Mouse (Mus musculus) embryo, embryonic 10 days (tissue): ENCODE measurements around the gene Tmie.

ENCODE experiments used
- DNase-seq: peaks from one replicate; pipeline ENCODE4 v3.0.0-alpha.2; 2015; ENCODE audit warnings: low spot score

The Tmie gene

DNA sequence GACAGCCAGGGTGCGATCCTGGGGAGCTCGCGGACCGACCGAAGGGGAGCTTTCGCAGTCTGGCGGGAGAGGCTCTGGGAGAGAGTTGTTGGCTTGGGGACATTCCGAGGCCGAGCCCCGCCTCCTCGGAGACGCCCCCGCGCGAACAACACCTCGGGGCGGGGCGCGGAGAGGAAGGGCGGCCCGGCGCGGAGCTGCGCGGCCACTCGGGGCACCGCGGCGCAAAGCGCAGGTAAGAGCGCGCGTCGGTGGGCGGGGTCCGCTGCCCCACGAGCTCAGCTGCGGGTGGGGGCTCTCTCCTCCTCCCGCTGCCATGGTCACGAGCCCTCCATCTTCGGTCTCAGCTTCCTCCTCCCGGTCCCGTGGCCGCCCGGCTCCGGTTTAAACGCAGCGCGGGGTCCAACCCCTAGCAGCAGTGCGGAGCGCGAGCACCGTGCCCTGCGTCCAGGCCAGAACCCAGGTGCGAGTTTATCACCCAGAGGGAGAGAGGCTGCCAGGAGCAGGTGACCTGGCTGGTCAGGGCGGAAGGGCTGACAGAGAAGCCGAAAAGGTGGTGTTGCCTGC lies at the start of gene Tmie:
Gene Tmie, minus strand, starts transcription at position 116 of the 564 bp plus-strand sequence.
- DNase-seq, result peak; percentile 42

DNA sequence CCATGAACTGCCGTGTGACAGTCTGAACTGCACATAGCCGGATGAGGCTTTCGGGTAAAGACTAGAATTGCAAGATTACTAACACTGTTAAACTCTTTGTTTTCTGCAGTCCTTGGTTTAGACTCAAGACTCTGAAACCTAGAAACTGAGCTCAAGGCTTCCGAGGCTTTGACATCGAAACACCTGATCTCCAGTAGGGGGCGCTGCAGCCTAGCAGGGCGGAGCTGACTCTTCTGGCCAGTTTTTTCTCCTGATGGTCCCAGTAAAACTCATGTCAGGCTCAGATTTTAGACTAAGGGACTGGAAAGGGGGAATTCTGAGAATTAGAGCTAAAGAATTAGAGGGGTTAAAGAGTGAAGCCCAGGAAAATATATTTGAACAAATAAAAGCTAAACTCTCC lies 42.8 kb upstream of the Tmie start:
- peak; percentile 89 for DNase-seq

DNA sequence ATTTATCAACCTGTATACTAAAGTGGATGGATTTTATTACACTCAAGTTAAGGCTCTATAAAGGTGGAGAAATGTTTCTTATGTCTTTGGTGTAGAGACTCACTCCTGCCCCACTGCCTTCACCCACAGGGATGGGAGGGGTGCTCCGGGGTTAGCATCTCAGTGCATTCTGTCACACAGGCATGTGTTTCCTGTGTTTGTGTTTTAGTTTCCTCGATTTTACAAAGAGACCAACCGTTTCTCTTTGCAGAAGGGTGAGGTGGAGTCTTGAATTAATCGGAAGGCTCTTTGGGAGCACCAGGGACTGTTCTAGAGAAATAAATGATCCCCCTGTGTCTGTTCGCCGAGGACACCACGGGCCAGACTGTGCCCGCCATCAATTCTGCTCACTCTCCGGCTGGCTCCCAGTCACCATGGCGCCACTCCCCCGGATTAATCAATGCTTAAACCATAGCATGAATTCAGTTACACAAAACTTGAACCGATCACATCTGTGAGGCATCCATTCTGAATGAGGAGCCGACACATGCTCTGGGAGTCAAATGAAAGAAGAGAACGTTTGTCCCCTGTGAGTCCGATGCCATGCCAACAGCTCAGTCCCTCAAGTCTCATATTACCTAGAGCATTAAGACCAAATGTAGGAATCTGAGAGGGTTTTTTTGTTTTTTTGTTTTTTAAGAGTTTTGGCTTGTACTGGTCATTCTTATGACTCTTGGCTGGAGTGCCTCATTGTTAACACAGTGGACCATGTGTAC lies 40.9 kb upstream of the Tmie start:
- no peak for DNase-seq

DNA sequence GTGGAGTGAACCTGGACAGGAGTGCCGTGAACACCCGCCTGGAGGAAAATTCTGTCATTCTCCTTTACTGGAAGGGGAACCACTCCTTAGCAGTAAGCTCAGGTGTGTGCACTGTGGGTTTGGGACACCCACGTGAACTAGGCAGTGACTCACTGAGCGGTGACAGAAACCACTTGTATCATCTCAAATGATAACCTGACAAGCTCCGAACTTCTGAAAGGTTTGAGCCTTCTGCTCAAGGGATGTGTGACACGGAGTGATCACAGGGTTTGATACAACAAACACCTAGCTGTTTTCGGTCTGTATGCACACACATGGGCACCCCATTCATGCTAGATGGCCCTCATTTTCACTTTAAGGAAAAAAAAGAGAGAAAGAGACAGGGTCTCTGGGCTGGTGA lies 36.9 kb upstream of the Tmie start, which contains the start of gene Fam240a:
Gene Fam240a, minus strand, starts transcription at position 76 of the 400 bp plus-strand sequence.
- DNase-seq, result no peak

DNA sequence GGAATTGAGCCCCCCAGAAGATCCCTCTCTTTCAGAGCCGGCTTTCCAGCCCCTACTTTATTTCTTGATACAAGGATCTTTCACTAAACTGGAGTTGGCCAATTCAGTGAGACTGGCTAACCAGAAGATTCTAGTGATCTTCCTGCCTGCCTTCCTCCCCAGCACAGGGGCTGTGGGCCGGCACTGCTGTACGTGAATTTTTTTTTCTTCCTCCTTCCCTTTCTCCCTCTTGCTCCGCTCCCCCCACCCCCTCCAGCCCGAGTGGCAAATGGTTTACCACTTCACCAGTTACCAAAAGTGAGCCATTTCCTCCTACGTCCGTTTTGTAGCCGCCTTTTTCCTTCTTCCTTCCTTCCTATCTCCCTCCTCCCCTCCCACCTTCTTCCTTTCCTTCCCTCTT lies 35.6 kb upstream of the Tmie start:
- DNase-seq, result no peak

DNA sequence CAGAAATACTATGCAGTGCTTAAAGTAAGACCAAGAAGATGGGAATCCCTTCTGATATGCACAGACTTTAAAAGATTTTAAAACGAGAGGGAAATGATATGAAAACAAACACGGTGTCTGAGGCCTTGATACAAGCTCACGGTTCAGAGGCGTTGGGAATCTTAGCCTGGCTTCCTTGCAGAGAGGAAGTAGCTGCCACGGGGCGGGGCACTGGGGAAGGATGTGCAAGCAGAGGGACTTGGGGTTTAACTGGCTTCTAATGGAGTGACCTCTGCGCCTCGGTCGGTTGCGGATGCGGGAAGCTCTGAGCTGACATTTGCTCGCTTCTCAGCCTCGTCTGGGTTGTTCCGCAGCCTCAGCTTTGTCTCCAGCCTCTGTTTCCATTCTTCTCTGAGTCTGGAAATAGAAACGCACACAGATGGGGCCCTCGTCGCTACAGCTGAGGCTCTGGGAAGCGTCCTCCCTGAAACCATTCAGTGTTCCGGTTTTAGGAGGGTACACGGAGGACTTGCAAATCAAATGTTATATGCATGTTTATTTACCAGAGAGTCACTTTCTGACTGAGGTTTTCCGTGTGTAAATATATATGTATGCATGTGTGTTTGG lies 34.8 kb upstream of the Tmie start:
- DNase-seq, result no peak

DNA sequence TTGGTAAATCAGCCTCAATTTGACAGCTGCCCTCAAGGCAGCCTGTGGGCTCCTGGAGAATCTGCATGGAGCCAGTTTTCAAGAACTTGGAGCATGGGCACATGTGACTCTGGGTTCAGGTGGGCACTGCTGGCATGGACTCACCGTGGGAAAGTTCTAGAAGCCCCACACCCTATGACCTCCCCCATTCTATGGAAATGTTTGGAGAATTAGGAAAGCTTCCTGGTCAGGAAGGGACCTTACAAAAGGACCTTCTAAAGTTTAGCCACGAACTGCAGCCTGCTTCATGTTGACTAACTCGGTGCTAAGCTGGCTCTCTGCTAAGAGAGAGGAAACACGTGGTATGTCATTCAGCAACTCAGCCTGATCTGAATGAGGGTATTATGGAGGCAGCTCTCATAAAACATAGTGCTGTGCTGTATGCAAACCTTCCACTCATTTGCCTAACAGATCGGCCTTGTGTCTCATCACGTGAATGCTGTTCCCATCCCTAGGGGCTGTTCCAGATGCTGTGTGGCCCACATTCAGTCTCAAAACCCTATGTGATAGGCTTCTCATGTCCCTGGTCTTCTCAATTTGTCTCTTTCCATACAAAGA lies 29.6 kb upstream of the Tmie start:
- no peak for DNase-seq

DNA sequence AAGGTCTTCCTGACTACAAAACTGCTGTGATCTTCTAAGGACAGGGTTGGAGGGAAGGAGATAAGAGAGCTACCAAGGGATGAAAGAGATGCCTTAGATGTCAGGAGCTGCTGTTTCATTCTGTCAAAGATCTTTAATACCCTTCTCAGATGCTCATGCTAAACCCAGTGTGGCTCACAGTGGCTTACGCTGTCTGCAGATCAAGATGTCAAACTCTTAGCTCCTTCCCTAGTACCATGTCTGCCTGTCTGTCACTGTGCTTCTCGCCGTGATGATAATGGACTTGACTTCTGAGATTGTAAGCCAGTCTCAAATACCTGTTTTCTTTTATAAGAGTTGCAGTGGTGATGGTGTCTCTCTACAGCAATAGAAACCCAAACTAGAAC lies 28.7 kb upstream of the Tmie start:
- DNase-seq, result no peak

DNA sequence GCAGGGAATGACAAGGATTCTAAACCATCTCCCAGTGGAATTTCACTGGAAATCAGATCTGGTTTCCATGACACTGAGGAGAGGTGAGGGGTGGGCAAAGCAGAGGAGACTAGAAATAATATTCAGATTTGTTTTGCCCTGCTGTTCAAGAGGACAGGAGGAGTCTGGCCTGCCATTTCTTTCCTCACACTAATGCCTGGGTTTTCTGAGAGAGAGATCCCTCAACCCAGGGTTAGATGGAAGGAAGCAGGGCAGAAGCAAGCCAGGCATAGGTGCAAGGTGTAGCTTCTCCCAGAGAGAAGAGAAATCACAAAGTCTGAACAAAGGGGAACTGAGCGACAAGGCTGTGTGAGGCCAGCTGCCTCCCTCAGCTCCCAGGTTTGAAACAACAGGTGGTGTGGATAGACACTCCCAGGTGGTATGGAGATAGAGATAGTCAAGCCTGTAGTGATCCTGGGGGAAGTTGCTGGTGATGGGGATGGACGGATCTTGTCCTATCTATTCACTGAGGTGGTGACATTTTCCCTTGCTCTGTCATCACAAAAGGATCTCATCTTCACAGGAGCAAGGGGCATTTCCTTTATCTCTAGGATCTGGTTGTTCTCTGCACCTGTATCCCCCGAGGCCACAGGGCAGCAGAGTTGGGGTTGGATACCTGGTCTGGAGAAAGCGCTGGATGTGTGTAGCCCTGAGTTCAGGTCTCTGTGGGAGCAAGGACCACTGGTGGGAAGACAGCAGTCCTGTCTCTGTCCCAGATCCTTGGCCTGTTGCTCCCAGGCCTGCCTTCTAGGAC lies 28.1 kb upstream of the Tmie start:
- no peak for DNase-seq

DNA sequence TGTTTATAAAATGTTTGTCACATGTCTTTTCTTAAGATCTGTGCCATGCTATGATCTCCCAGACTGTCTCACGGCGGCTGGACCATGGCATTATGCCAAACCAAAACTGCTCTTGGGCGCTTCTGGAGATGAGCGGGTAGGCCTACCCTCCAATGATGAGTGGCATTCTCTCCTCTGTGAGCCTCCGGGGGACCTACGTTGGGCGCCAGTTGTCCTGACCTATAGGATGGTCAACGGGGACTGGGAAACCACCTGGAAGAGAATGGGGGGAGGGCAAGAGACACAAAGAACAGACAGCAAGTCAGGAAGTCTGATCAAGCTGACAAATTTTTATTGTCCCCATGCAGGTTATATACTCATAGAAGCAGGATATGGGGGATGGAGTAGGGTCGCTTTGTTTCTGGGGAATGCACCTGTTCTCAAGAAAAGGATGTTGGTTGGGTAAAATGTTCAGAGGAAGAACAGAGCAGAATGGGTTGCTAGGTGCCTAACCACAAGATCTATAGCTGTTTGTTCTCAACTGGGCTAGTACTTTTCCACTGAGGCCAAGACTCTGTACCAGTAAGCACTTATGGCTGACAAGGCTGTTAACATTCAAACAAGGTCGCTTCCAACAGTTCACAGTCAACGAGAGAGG lies 27.4 kb upstream of the Tmie start:
- DNase-seq, result no peak

DNA sequence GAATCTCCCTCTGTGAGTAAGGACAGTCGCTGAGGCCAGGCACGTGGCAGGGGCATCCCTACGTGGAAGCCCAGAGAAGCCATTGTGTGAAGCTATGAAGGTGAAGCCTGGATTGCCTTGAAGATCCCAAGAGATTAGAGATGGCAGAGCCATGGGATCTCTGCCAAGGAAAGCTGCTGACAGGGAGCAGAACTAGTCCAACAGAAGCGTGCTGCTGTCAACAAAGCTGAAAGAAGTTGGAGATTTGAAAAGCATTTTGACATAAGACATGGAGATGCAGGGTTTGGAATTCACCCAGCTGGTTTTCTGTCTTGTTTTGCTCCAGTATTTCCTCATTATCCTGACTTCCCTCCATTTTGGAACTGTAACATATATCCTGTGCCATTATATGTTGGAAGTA lies 22.4 kb upstream of the Tmie start:
- DNase-seq, result no peak

DNA sequence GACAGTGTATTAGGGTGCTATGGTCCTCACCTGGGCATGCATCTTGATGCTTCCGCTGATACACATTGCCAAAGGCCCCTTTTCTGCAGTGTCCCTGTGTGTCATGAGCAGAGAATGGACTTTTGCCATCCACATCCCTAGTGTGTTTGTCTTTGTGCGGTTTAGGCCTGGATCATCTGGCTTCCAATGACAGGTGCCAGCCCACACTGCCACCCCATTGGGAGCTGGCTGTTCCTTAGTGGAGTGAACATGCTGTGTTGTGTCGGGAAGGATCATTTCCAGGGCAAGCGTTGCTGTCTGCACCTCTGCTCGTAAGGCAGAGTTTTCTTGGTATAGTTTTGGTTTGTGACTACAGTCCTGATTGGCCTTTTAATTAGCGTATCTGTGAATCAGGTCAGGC lies 21.3 kb upstream of the Tmie start:
- no peak for DNase-seq

DNA sequence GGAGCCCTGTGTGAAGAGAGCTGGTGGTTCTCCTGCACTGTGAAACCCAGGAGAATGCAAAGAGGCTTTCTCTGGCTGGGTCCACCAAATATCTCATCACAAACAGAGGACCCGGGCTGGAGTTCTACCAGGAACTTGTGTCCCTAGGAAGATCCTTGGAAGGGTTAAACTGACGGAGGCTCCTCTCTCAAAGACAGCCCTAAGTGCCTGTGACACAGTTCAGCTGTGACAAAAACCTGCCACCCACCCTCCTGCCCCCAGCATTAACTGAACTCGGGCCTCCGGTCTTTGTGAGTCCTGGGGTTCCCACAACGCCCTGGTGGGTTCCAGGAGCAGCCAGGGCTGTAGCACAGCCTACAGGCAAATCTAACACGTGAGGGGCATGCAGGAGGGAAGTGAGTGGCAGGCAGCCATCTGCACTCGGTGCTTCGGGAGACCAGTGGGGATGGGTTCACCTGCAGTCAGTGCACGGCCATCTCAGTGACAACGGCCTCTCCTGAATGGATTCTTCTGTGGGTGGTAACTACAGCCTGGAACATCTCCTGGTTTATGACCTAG lies 19.6 kb upstream of the Tmie start:
- DNase-seq, result no peak

DNA sequence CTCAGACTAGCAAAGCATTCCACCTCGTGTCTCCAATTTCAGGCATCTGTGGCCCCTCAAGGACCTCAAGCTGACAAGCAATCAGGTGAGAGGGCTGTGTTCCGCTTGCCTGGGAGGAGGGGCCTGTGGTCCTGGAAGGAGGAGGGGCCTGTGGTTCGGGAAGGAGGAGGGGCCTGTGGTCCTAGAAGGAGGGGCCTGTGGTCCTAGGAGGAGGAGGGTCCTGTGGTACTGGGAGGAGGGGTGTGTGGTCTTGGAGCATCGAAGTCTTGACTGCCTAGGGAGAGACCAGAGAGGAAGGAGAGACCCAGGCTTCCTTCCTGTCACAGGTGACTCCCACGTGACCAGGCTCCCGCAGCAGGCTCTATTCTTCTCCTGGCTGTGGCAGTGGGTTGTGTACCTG lies 16.7 kb upstream of the Tmie start:
- DNase-seq, result peak; percentile 71

DNA sequence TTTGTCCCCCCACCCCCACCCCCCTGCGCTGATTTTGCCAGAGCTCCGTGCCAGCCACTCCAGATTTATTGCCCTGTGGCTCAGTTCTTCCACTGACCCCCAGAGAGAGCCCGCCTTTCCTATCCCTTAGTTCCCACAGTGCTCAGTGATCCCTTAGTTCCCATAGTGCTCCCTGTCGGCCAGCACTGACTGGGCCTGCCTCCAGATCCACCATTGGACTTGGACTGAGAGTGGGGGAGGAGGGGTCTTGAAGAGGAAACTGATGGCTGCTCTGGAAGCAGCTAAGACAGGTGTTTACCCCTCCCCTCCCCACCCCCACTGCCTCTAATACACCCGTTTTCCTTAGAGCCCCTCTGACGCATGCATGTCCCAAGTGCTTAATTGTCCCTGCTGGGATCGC lies 16.1 kb upstream of the Tmie start:
- DNase-seq, result no peak

DNA sequence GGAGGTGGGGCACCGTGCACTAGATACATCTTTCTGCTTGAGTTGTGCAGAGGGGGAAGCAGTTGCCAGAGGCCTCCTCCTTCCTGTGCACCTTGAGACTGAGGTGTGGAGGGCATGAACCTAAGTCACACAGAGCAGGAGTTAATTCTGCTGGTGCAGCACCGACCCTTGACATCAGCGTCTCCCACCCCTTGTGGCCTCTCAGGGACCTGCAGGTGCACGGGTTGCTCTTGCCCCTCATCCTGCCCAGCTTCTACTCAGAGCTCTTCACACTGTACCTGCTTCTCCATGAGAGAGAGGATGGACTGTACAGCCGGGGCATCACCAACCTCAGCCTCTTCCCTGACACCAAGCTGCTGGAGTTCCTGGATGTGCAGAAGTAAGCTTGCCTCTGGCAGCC lies 15.6 kb upstream of the Tmie start:
- DNase-seq, result no peak

DNA sequence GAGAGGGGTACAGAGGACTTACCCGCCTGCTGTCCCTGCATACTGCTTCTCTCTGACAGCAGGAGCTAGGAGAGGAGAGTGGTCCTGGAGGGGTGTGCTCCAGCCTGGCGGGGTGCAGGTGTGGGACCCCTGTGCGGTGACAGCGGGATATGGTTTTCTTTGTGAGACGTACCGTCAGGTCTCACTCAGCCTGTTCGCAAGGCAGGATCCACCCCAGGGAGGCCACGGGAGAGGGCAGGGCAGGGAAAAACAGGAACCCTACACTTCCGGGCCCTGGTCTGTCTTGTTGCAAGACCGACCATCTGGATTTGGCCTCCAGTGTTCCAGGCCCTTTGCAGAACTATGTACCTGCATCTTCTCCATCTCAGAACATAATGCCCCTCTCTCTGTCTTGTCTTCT lies 13.5 kb upstream of the Tmie start:
- DNase-seq, result no peak

DNA sequence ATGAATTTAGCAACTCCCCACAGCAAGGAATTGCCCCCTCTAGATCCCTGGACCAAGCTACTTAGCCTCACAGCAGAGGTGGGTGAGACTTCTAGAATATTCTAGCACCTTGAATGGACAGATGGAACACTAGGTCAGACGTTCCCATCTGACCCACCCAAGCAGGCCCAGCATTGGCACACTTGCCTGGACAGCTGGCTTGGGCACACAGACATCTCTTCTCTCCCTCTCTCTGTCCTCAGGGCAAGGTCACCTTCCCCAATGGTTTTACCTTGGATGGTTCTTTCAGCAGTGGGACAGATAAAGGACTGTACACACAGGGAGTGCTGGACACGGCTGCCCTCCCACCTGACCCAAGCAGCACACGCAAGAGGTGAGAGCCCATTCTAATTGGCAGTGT lies 12.6 kb upstream of the Tmie start:
- no peak for DNase-seq

DNA sequence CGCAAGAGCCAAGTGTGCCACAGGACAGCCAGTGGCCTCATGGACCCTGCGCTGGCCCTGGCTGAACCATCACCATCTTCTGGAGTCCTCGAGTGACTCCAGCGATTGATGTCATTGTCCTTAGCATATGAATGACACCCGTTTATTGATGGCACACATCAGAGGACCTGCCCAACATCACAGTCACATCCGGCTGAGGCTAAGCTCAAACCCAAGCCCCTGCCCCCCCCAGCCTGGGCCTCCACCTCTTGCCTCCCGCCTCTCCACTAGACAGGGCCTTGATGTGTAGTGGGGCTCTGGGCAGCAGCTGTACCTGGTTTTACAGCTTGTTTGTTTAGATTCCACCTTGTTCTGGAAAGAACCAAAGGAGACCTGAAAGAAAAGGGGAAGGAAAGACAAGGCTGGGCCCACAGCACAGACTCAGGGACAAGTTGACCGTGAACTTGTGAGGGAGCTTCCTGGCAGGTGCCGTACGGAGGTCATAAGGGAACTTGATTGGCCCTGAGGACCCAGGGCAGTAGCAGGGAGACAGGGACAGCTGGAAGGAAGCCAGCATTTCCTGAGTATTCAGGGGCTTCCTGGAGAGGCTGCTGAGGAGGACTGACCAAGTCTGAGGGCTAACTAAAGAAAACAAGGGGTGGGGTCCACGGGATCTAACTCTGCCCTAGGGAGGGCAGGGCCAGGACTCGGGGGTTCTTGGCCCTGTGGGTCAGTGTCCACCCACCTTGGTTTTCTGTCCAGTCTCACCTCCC lies 11.3 kb upstream of the Tmie start:
- no peak for DNase-seq

DNA sequence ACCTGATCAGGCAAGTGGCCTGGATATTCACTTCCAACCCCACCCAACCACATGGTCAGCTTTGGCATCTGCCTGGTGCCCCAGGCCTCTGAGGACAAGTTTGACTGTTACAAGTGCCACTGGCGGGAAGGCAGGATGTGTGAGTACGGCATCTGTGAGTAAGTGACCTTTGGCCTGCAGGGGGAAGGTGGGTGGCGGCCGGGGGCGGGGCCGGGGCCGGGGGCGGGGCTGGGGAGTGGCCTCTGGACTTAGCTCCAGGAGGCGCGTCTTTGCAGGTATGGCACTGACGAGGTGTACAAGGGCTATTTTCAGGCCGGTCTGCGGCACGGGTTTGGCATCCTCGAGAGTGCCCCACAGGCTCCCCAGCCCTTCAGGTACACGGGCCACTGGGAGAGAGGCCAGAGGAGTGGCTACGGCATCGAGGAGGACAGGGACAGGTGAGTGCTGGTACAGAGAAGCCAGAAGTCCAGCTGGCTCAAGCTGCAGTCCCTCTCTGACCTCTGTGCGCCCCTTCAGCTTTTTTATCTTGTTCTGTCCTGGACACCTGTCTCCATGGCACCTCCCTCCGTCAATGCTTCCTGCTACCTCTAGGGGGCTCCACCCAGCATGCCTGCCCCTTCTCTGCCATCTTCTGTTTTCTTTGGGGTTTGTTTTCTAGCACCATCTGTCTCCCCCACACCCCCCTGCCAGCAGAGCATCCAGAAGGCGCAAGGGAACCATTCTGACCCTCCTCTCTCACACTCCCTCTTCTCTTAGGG lies 10.3 kb upstream of the Tmie start:
- DNase-seq, result peak; percentile 69
